Mouse (Mus musculus) thymus, adult 2 months (tissue): ENCODE measurements around the gene Chrnb1.

Experiments
- CTCF ChIP-seq: fragments of 200-500 bp; IDR thresholded peaks from 2 replicates; pipeline ENCODE4 v1.5.1; 2012; ENCODE audit warnings: mild to moderate bottlenecking, control low read depth, low read length, moderate library complexity, borderline replicate concordance; ENCODE audit not compliant: control insufficient read depth, poor library complexity, insufficient read depth; ENCODE audit errors: extremely low read depth
- POLR2A ChIP-seq: fragments of 200-500 bp; IDR thresholded peaks from 2 replicates; pipeline ENCODE4 v1.6.1; 2012; ENCODE audit warnings: mild to moderate bottlenecking, low read length, control low read depth, moderate library complexity; ENCODE audit not compliant: control insufficient read depth, poor library complexity, insufficient read depth; ENCODE audit errors: extremely low read depth

DNA sequence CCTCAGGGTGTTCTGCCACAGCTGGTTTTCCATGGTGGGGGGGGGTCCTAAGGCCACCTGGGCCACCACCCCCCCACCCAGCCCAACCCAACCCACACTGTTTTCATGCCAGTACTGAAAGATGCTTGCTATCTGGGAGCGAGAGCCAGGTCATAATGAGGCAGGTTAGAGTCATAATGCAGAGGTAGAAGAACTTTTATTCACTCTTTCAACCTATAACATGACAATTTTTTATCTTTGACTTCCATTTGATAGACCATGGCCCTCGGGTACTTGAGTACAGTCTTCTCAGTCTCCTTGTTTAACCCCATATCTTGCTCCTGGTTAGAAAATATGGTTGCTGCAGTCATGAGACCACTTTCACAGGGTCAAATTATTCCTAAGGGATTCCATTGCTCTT lies 22.6 kb upstream of the Chrnb1 start, which contains the start of gene Spem2:
- TF ChIP-seq CTCF (no peak), POLR2A (no peak)
